Mouse (Mus musculus) cerebellum, adult 2 months (tissue): ENCODE results near the gene Aldh1l1. TPM values are rescaled to one million over a fixed set of nuclear protein-coding genes. Genes with fewer than 3 reads are reported as not detected.

Experiments
- DNase-seq, 2 experiments: peaks; one replicate each; pipeline ENCODE4 v3.0.0; 2021
- H3K27ac ChIP-seq: fragments of 200-500 bp; 2 replicates; pipeline ENCODE4 v1.5.1; 2012; ENCODE audit warnings: low read length, control low read depth, inconsistent platforms; ENCODE audit not compliant: insufficient read depth
- H3K27me3 ChIP-seq: fragments of 200-500 bp; 2 replicates; pipeline ENCODE4 v1.6.1; 2012; ENCODE audit warnings: inconsistent platforms, mild to moderate bottlenecking, low read length, moderate library complexity; ENCODE audit not compliant: control insufficient read depth, insufficient read depth
- H3K4me1 ChIP-seq: fragments of 200-500 bp; 2 replicates; pipeline ENCODE4 v1.6.1; 2011; ENCODE audit warnings: low read length; ENCODE audit not compliant: control insufficient read depth, insufficient read depth
- H3K4me3 ChIP-seq: fragments of 200-500 bp; replicated peaks from 2 replicates; pipeline ENCODE3; 2011; ENCODE audit warnings: mild to moderate bottlenecking, low read depth, low read length, control low read depth; ENCODE audit not compliant: insufficient read depth
- CTCF ChIP-seq: fragments of 200-500 bp; IDR thresholded peaks from 2 replicates; pipeline ENCODE4 v1.5.1; 2011; ENCODE audit warnings: low read depth, mild to moderate bottlenecking, control low read depth, low read length, moderate library complexity, borderline replicate concordance; ENCODE audit not compliant: insufficient read depth
- POLR2A ChIP-seq: fragments of 200-500 bp; IDR thresholded peaks from 2 replicates; pipeline ENCODE4 v1.6.1; 2011; ENCODE audit warnings: low read length, control low read depth, borderline replicate concordance; ENCODE audit not compliant: insufficient read depth
- WGBS: fragments of 180-500 bp; shearing (Covaris S2); methylation state at CpG from one replicate; pipeline ENCODE4 v1.1.7; 2018; 5-methylcytosine and 5-hydroxymethylcytosine counted together
- polyA plus RNA-seq: library from polyadenylated mRNA; depleted of rRNA; stranded (reverse); fragments of >200 nt; gene quantifications from 2 replicates; pipeline ENCODE4 v1.2.3, GENCODE M21; 2012

The Aldh1l1 gene
- polyA plus RNA-seq, 1 experiment = 50.1 TPM

- Histone ChIP-seq H3K27ac (no peak overlapping the region), H3K4me1 (peaks cover 11% of the 10 kb centered on the region), H3K4me3 (no peak overlapping the region), H3K27me3 (no peaks in the 10 kb centered on the region)
- 26% methylated on average over 8 of the region's 8 CpGs for whole genome bisulfite sequencing
- DNase-seq = peak in 1 of 2 experiments; percentile 38
- no peak for TF ChIP-seq CTCF
- TF ChIP-seq POLR2A = no peak
These were observed 15.2 kb downstream of the Aldh1l1 start for GRCm38 (mm10) chr6:90501222-90501940.

- TF ChIP-seq CTCF = no peak
- no peak for TF ChIP-seq POLR2A
- no peak overlapping the region for H3K27ac ChIP-seq
- WGBS = 83% methylated on average over 6 of the region's 6 CpGs
- no peak overlapping the region for H3K4me3 ChIP-seq
- peaks cover 23% of the 10 kb centered on the region for H3K4me1 ChIP-seq
- no peaks in the 10 kb centered on the region for H3K27me3 ChIP-seq
- DNase-seq = no peak
These were observed 19.7 kb downstream of the Aldh1l1 start for GRCm38 (mm10) chr6:90505906-90506305.

- Histone ChIP-seq H3K27ac (no peak overlapping the region), H3K4me3 (no peak overlapping the region), H3K27me3 (no peaks in the 10 kb centered on the region), H3K4me1 (peaks cover 15% of the 10 kb centered on the region)
- DNase-seq = peak; percentile 91 to 92
- 20% methylated on average over 16 of the region's 16 CpGs for WGBS
- TF ChIP-seq POLR2A (no peak), CTCF (no peak)
These were observed 20.6 kb downstream of the Aldh1l1 start for GRCm38 (mm10) chr6:90506673-90507311.

- Histone ChIP-seq H3K4me3 (no peak overlapping the region), H3K27me3 (no peaks in the 10 kb centered on the region), H3K4me1 (peaks cover 15% of the 10 kb centered on the region), H3K27ac (no peak overlapping the region)
- TF ChIP-seq CTCF (no peak), POLR2A (no peak)
- DNase-seq = no peak
These were observed 21.2 kb downstream of the Aldh1l1 start for GRCm38 (mm10) chr6:90507443-90507842.

- peak; percentile 39 to 49 for DNase-seq
- Histone ChIP-seq H3K27ac (no peak overlapping the region), H3K4me3 (no peak overlapping the region), H3K27me3 (no peaks in the 10 kb centered on the region), H3K4me1 (peaks cover 15% of the 10 kb centered on the region)
- no peak for TF ChIP-seq POLR2A
- no peak for TF ChIP-seq CTCF
- WGBS = 55% methylated on average over 4 of the region's 4 CpGs
These were observed 22.0 kb downstream of the Aldh1l1 start for GRCm38 (mm10) chr6:90508197-90508624.

- Histone ChIP-seq H3K4me1 (peaks cover 15% of the 10 kb centered on the region), H3K27me3 (no peaks in the 10 kb centered on the region), H3K27ac (no peak overlapping the region), H3K4me3 (no peak overlapping the region)
- WGBS = 41% methylated on average over 6 of the region's 6 CpGs
- peak; percentile 49 to 60 for DNase-seq
- TF ChIP-seq POLR2A = no peak
- TF ChIP-seq CTCF = no peak
These were observed 22.9 kb downstream of the Aldh1l1 start for GRCm38 (mm10) chr6:90509085-90509484.

- H3K27ac ChIP-seq = no peak overlapping the region
- no peak overlapping the region for H3K4me3 ChIP-seq
- TF ChIP-seq POLR2A = no peak
- TF ChIP-seq CTCF = no peak
- no peak for DNase-seq
- 98% methylated on average over 5 of the region's 5 CpGs for WGBS
- H3K4me1 ChIP-seq = peaks cover 10% of the 10 kb centered on the region
- no peaks in the 10 kb centered on the region for H3K27me3 ChIP-seq
These were observed 26.2 kb downstream of the Aldh1l1 start for GRCm38 (mm10) chr6:90512416-90512815.
